Mouse (Mus musculus): ENCODE data around the gene Sp7. TPM values are rescaled to one million over a fixed set of nuclear protein-coding genes. Genes with fewer than 3 reads are reported as not detected.
A peak's percentile ranks its signal among the peaks of the same experiment; 100 is the strongest.

Gene Sp7
- polyA plus RNA-seq (2014; fragmentation: Nextera tagmentation; extraction: Ambion mirVana) = 0.55 and 0.64 TPM in 2 replicates

DNA sequence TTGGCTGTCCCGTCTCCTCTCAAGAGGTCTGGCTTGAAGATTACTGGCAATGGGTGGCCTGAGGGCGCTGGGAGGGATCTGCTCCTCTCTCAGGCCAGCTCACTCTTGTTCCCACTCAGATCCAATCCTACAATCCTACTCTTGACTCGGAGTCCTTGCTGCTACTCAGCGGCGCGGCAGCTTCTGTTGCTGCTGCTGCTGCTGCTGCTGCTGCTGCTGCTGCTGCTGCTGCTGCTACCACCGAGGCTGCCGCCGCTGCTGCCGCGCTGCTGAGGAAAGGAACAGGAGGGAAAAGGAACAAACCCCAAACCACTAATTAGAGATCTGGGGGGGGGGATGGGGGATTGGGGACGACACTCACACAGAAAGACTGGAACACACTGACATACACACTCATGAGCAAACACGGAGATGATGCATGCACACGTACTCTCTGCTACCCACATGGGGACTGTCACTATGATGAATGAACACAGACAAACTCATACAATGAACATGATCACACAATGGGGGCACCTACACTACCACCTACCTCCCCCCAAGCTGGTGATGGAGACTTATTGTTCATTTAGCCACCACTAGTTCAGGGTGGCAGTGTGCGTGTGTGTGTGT, at the start of gene Sp7:
TSS of gene Sp7 (minus strand) at position 450 of the 612 bp plus-strand sequence.
- Histone ChIP-seq H3K4me1 (ENCODE audit: insufficient read depth) (peaks cover 9% of the 10 kb centered on the region), H3K27me3 (ENCODE audit: insufficient read depth, low read length) (peaks cover 3% of the 10 kb centered on the region; the same call in 1 of the 2 replicates), H3K4me2 (peak within 1 kb of the TSS; percentile 61), H3K9me3 (ENCODE audit: low read depth, low read length) (no peaks in the 10 kb centered on the region), H3K4me3 (ENCODE audit: low read depth, low read length) (peak within 1 kb of the TSS; percentile 25), H3K9ac (peak within 1 kb of the TSS; percentile 49), H3K36me3 (ENCODE audit: insufficient read depth) (no peaks in the 10 kb centered on the region), H3K27ac (ENCODE audit: low read depth) (no peak within 1 kb of the TSS)
- peak; percentile 57 for DNase-seq
- WGBS = 6% methylated on average over 15 of the region's 15 CpGs
- peak; percentile 18; the same call in 1 of the 2 replicates for TF ChIP-seq CTCF (IDR thresholded peaks at IDR 0.05; ENCODE audit: low read depth)
- ATAC-seq (ENCODE audit: insufficient read depth) = no peak

DNA sequence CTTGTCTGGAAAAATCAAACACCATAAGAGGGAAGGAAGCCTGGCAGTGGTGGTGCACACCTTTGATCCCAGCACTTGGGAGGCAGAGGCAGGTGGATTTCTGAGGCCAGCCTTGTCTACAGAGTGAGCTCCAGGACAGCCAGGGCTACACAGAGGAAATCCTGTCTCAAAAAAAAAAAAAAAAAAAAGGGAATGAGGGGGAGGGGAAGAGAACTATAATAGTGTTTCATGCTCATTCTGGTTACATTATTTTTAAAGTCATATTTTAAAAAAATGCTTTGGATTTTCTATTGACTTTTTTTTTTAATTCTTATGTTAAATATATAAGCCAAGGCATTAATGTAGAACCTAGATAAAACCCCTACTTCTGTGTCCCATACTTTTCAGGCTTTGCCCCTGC, 46.7 kb upstream of the Sp7 start:
- Histone ChIP-seq H3K36me3 (ENCODE audit: insufficient read depth) (peaks cover 56% of the 10 kb centered on the region), H3K4me2 (no peak overlapping the region), H3K27ac (ENCODE audit: low read depth) (no peak overlapping the region), H3K9me3 (ENCODE audit: low read depth, low read length) (no peaks in the 10 kb centered on the region), H3K4me1 (ENCODE audit: insufficient read depth) (peaks cover 15% of the 10 kb centered on the region), H3K27me3 (ENCODE audit: insufficient read depth, low read length) (no peaks in the 10 kb centered on the region), H3K4me3 (ENCODE audit: low read depth, low read length) (no peak overlapping the region), H3K9ac (no peak overlapping the region)
- DNase-seq (no peak), ATAC-seq (ENCODE audit: insufficient read depth) (no peak)
- TF ChIP-seq CTCF (IDR thresholded peaks at IDR 0.05; ENCODE audit: low read depth) = no peak

DNA sequence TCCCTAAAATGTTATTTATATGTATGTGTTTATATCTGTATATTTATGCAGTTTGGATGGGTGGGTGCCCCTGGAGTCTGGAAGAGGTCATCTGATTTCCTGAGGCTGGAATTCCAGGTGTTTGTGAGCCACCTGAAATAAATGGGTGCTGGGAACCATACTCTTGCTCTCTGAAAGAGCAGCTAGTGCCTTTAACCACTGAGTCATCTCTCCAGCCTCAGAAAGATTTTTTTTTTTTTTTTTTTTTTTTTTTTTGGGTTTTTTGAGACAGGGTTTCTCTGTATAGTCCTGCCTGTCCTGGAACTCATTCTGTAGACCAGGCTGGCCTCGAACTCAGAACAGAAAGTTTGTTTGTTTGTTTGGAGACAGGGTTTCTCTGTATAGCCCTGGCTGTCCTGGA, 44.1 kb upstream of the Sp7 start:
- 93% methylated on average over 1 of the region's 1 CpGs for WGBS
- Histone ChIP-seq H3K4me1 (ENCODE audit: insufficient read depth) (peaks cover 21% of the 10 kb centered on the region), H3K27me3 (ENCODE audit: insufficient read depth, low read length) (no peaks in the 10 kb centered on the region), H3K4me3 (ENCODE audit: low read depth, low read length) (peak overlapping the region; percentile 12; the same call in 1 of the 2 replicates), H3K9ac (no peak overlapping the region), H3K27ac (ENCODE audit: low read depth) (no peak overlapping the region), H3K4me2 (no peak overlapping the region; the same call in 1 of the 2 replicates), H3K36me3 (ENCODE audit: insufficient read depth) (peaks cover 68% of the 10 kb centered on the region), H3K9me3 (ENCODE audit: low read depth, low read length) (no peaks in the 10 kb centered on the region)
- DNase-seq (no peak), ATAC-seq (ENCODE audit: insufficient read depth) (no peak)
- no peak for TF ChIP-seq CTCF (IDR thresholded peaks at IDR 0.05; ENCODE audit: low read depth)

DNA sequence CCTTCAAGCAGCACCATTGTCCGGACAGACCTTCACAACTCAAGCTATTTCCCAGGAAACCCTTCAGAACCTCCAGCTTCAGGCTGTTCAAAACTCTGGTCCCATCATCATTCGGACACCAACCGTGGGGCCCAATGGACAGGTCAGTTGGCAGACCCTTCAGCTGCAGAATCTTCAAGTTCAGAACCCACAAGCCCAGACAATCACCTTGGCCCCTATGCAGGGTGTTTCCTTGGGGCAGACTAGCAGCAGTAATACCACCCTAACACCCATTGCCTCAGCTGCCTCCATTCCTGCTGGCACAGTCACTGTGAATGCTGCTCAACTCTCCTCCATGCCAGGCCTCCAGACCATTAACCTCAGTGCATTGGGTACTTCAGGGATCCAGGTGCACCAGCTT, 42.3 kb upstream of the Sp7 start:
- Histone ChIP-seq H3K27me3 (ENCODE audit: insufficient read depth, low read length) (no peaks in the 10 kb centered on the region), H3K4me3 (ENCODE audit: low read depth, low read length) (peak overlapping the region; percentile 14; the same call in 1 of the 2 replicates), H3K9ac (no peak overlapping the region), H3K9me3 (ENCODE audit: low read depth, low read length) (no peaks in the 10 kb centered on the region), H3K4me1 (ENCODE audit: insufficient read depth) (peaks cover 21% of the 10 kb centered on the region), H3K36me3 (ENCODE audit: insufficient read depth) (peaks cover 63% of the 10 kb centered on the region), H3K27ac (ENCODE audit: low read depth) (no peak overlapping the region), H3K4me2 (peak overlapping the region; percentile 40)
- DNase-seq (no peak), ATAC-seq (ENCODE audit: insufficient read depth) (no peak)
- no peak for TF ChIP-seq CTCF (IDR thresholded peaks at IDR 0.05; ENCODE audit: low read depth)
- 91% methylated on average over 3 of the region's 3 CpGs for WGBS

DNA sequence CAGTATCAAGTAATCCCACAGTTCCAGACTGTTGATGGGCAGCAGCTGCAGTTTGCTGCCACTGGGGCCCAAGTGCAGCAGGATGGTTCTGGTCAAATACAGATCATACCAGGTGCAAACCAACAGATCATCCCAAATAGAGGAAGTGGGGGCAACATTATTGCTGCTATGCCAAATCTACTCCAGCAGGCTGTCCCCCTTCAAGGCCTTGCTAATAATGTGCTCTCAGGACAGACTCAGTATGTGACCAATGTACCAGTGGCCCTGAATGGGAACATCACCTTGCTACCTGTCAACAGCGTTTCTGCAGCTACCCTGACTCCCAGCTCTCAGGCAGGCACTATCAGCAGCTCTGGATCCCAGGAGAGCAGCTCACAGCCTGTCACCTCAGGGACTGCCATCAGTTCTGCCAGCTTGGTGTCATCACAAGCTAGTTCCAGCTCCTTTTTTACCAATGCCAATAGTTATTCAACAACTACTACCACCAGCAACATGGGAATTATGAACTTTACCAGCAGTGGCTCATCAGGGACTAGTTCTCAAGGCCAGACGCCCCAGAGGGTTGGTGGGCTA, 41.7 kb upstream of the Sp7 start:
- no peaks in the 10 kb centered on the region for H3K9me3 ChIP-seq (ENCODE audit: low read depth, low read length)
- TF ChIP-seq CTCF (IDR thresholded peaks at IDR 0.05; ENCODE audit: low read depth) = no peak
- DNase-seq = no peak
- WGBS = 70% methylated on average over 2 of the region's 2 CpGs
- H3K9ac ChIP-seq = no peak overlapping the region
- no peak overlapping the region for H3K27ac ChIP-seq (ENCODE audit: low read depth)
- H3K4me2 ChIP-seq = 0 out of 2 replicates have a peak overlapping the region, but pooled peaks have one; percentile 12
- no peak overlapping the region for H3K4me3 ChIP-seq (ENCODE audit: low read depth, low read length)
- H3K4me1 ChIP-seq (ENCODE audit: insufficient read depth) = peaks cover 21% of the 10 kb centered on the region
- no peaks in the 10 kb centered on the region for H3K27me3 ChIP-seq (ENCODE audit: insufficient read depth, low read length)
- H3K36me3 ChIP-seq (ENCODE audit: insufficient read depth) = peaks cover 59% of the 10 kb centered on the region
- no peak for ATAC-seq (ENCODE audit: insufficient read depth)

DNA sequence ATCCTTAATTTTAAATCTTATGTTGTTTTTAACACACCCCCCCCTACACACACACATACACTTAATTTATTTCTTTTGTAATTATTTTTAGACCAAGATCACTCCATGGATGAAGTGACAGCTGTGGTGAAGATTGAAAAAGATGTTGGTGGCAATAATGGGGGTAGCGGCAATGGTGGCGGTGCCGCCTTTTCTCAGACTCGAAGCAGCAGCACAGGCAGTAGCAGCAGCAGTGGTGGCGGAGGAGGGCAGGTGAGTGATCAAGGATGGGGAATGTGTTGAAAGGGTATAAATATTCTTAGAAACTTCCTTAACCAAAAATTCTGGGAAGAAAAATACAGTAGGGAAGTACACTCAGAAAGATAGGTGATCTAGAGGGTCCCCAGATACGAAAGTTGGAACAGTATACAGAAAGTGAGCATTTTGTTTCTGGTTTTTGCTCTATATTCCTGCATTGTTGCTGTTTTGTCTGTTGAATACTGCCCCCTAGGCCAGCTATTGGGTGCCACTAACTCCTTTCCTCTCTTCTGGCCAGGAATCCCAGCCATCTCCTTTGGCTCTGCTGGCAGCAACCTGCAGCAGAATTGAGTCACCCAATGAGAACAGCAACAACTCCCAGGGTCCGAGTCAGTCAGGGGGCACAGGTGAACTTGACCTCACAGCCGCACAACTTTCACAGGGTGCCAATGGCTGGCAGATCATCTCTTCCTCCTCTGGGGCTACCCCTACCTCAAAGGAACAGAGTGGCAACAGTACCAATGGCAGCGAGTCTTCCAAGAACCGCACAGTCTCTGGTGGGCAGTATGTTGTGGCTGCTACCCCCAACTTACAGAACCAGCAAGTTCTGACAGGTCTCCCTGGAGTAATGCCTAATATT, 40.9 kb upstream of the Sp7 start:
- DNase-seq = no peak
- no peak overlapping the region for H3K9ac ChIP-seq
- H3K27me3 ChIP-seq (ENCODE audit: insufficient read depth, low read length) = no peaks in the 10 kb centered on the region
- peaks cover 52% of the 10 kb centered on the region for H3K36me3 ChIP-seq (ENCODE audit: insufficient read depth)
- H3K4me1 ChIP-seq (ENCODE audit: insufficient read depth) = peaks cover 21% of the 10 kb centered on the region
- peak overlapping the region; percentile 56; the same call in 1 of the 2 replicates for H3K4me2 ChIP-seq
- H3K9me3 ChIP-seq (ENCODE audit: low read depth, low read length) = no peaks in the 10 kb centered on the region
- ATAC-seq (ENCODE audit: insufficient read depth) = no peak
- no peak overlapping the region for H3K4me3 ChIP-seq (ENCODE audit: low read depth, low read length)
- H3K27ac ChIP-seq (ENCODE audit: low read depth) = no peak overlapping the region
- TF ChIP-seq CTCF (IDR thresholded peaks at IDR 0.05; ENCODE audit: low read depth) = 0 out of 2 replicates have a peak, but pooled peaks have one; percentile 18
- WGBS = 95% methylated on average over 10 of the region's 10 CpGs
